ENCODE assay signal across 28 mouse cellular contexts in the genomic region with DNA sequence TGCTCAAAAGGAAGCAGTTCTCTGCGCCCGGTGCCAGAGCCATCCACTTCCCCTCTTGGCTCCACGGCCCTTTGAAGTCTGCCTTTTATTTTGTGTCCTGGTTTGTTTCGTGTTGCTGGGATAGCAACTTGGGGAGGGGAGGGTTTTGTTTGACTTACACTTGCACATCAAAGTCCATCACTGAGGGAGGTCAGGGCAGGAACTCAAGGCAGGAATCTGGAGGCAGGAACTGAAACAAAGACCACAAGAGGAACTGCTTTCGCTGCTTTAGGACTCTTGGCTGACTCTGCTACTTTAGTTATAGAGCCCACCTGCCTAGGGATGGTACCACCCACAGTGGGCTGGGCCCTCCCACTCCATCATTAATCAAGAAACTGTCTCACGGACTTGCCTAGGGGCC. TPM values are rescaled to one million over a fixed set of nuclear protein-coding genes. Genes with fewer than 3 reads are reported as not detected.
DNase-seq lines count a peak whose midpoint lies in the region; ATAC-seq lines count a peak whose summit lies in the region.
"Had no signal": no experiment of that assay in that cellular context is flagged by ENCODE, and none has a peak within 500 bp of the region (broad histone marks: within the 10 kb centered on the region; RNA-seq: fewer than 3 reads in every experiment).

No protein-coding gene starts in this region.

- H3K4me2 ChIP-seq in liver, embryonic 12.5 days, result peak overlapping the region; percentile 72
- peak overlapping the region; percentile 39 for H3K4me2 ChIP-seq in liver, embryonic 15.5 days
- H3K4me2 ChIP-seq: forebrain, embryonic 13.5 days; heart, embryonic 15.5 days; kidney, embryonic 15.5 days; midbrain, embryonic 11.5 days had no signal

- DNase-seq in liver, result no peak
- DNase-seq in R1 (ENCODE audit: low read depth, low spot score), result peak; percentile 60
- no peak for DNase-seq in thymus, adult 18-20 months
- DNase-seq in adrenal gland, adult 8-10 months, result no peak
- no peak for DNase-seq in urinary bladder, postnatal 4 days (ENCODE audit: low spot score in 2 of 2)
- DNase-seq: B cell, adult 2 months; cerebellum, adult 18-20 months; cerebellum, postnatal 10 days; gastrocnemius, postnatal 14 days; heart, adult 18-20 months; kidney, adult 18-20 months; kidney, postnatal 25 days; left cerebral cortex, postnatal 4 days; lung, adult 2 months; lung, postnatal 10 days; spleen, adult 18-20 months; thymus, adult 2 months; thymus, postnatal 36 days had no signal

- H3K27me3 ChIP-seq in liver, embryonic 12.5 days (replicated peaks), result peaks cover 34% of the 10 kb centered on the region
- peaks cover 31% of the 10 kb centered on the region for H3K27me3 ChIP-seq in liver, embryonic 15.5 days
- H3K27me3 ChIP-seq: forebrain, embryonic 13.5 days; heart, embryonic 15.5 days had no signal

- ATAC-seq in liver, embryonic 12.5 days, result no peak
- ATAC-seq in liver, embryonic 15.5 days (ENCODE audit: insufficient read depth), result no peak
- ATAC-seq: forebrain, embryonic 13.5 days; hindbrain, embryonic 16.5 days; midbrain, embryonic 16.5 days had no signal

- no peak overlapping the region; the same call in 1 of the 2 replicates for H3K27ac ChIP-seq in liver, embryonic 12.5 days
- peak overlapping the region; percentile 52 for H3K27ac ChIP-seq in liver, embryonic 15.5 days (replicated peaks)
- H3K27ac ChIP-seq: forebrain, embryonic 13.5 days; heart, embryonic 15.5 days; kidney, embryonic 15.5 days; macrophage; stomach, postnatal 0 days had no signal

- no peaks in the 10 kb centered on the region for H3K9me3 ChIP-seq in liver, embryonic 12.5 days (replicated peaks)
- H3K9me3 ChIP-seq in liver, embryonic 15.5 days (replicated peaks), result no peaks in the 10 kb centered on the region
- H3K9me3 ChIP-seq: forebrain, embryonic 13.5 days; heart, embryonic 15.5 days; kidney, embryonic 15.5 days had no signal

- peaks cover 16% of the 10 kb centered on the region for H3K36me3 ChIP-seq in liver, embryonic 12.5 days
- no peaks in the 10 kb centered on the region for H3K36me3 ChIP-seq in liver, embryonic 15.5 days (replicated peaks)
- H3K36me3 ChIP-seq: heart, embryonic 15.5 days; kidney, embryonic 15.5 days had no signal

- 42% methylated on average over 6 of the region's 6 CpGs for WGBS in liver, embryonic 12.5 days (ENCODE audit: insufficient replicate concordance)
- 47% methylated on average over 6 of the region's 6 CpGs for WGBS in liver, embryonic 15.5 days (ENCODE audit: insufficient replicate concordance)

- H3K9ac ChIP-seq in liver, embryonic 12.5 days, result no peak overlapping the region
- H3K9ac ChIP-seq in liver, embryonic 15.5 days, result no peak overlapping the region
- H3K9ac ChIP-seq: forebrain, embryonic 13.5 days; heart, embryonic 15.5 days; kidney, embryonic 15.5 days had no signal

- H3K4me1 ChIP-seq in liver, embryonic 12.5 days, result peaks cover 66% of the 10 kb centered on the region
- H3K4me1 ChIP-seq in liver, embryonic 15.5 days (replicated peaks), result peaks cover 63% of the 10 kb centered on the region

- H3K4me3 ChIP-seq in liver, embryonic 12.5 days, result peak overlapping the region; percentile 64
- 0 out of 2 replicates have a peak overlapping the region, but pooled peaks have one; percentile 5 for H3K4me3 ChIP-seq in liver, embryonic 15.5 days (replicated peaks)
- H3K4me3 ChIP-seq: forebrain, embryonic 13.5 days; heart, embryonic 15.5 days; kidney, embryonic 15.5 days had no signal

RNA-seq across cellular contexts. Expression of gene Fam83f, which starts 45.2 kb away (rescaled TPM):
- 0.41 and 0.42 TPM in 2 replicates for polyA plus RNA-seq in liver, embryonic 12.5 days (2016; fragmentation: Nextera tagmentation; extraction: Ambion mirVana)
- polyA plus RNA-seq in liver, embryonic 15.5 days (2015; fragmentation: Nextera tagmentation; extraction: Ambion mirVana), result 3.7 and 5.0 TPM in 2 replicates
- total RNA-seq in adrenal gland, adult 8-10 months (2022), result under 1 TPM in 3 of 4 experiments, not detected in 1; 0.35 to 0.59 (median 0.38) TPM
- polyA plus RNA-seq: forebrain, embryonic 13.5 days had no signal

RNA-seq across cellular contexts. Expression of gene Grap2, which starts 54.1 kb away (rescaled TPM):
- 28.9 and 29.0 TPM in 2 replicates for polyA plus RNA-seq in liver, embryonic 12.5 days (2016; fragmentation: Nextera tagmentation; extraction: Ambion mirVana)
- 16.8 and 23.3 TPM in 2 replicates for polyA plus RNA-seq in liver, embryonic 15.5 days (2015; fragmentation: Nextera tagmentation; extraction: Ambion mirVana)
- 1 to 10 TPM in 3 of 4 experiments, under 1 TPM in 1; 0.66 to 1.7 (median 1.3) TPM for total RNA-seq in adrenal gland, adult 8-10 months (2022)
